Mouse (Mus musculus) T-helper 17 cell (primary cell): ENCODE results near the gene Fgf2.

Experiments
- in situ Hi-C, 2 experiments: fragments of 300-600 bp; cut with MboI, MseI; formaldehyde crosslinking; loops; 1 replicate in 1 of 2; 2 replicates in 1 of 2; pipeline ENCODE4 v1.15.1; 2025; ENCODE audit warnings: high pct_unique_total_duplicates in 2 of 2

Gene Fgf2

GRCm38 (mm10) chr3:37353951-37354481, 5.9 kb downstream of the Fgf2 start:
- in situ Hi-C loops: no loop called here

GRCm38 (mm10) chr3:37354737-37355136, 6.6 kb downstream of the Fgf2 start:
- in situ Hi-C loops: no loop called here

- in situ Hi-C loops: loop anchor here in 1 of 2 experiments (5.0 kb wide), 1 partner anchor 53 kb away; no protein-coding TSS in a partner anchor
These were observed 12.6 kb downstream of the Fgf2 start for GRCm38 (mm10) chr3:37360729-37361128.

GRCm38 (mm10) chr3:37365144-37365543, 17.0 kb downstream of the Fgf2 start:
- in situ Hi-C loops: no loop called here

GRCm38 (mm10) chr3:37365976-37366375, 17.8 kb downstream of the Fgf2 start:
- in situ Hi-C loops: no loop called here

GRCm38 (mm10) chr3:37366381-37367053, 18.4 kb downstream of the Fgf2 start:
- in situ Hi-C loops: no loop called here

- in situ Hi-C loops: no loop called here
These were observed 22.3 kb downstream of the Fgf2 start for GRCm38 (mm10) chr3:37370407-37370806.

GRCm38 (mm10) chr3:37373712-37374111, 25.6 kb downstream of the Fgf2 start:
- in situ Hi-C loops: no loop called here

GRCm38 (mm10) chr3:37377926-37378325, 29.8 kb downstream of the Fgf2 start:
- in situ Hi-C loops: loop anchor here (5.0 kb wide), 1 partner anchor 41 kb away; no protein-coding TSS in a partner anchor

- in situ Hi-C loops: loop anchor here (5.0 kb wide), 1 partner anchor 41 kb away; no protein-coding TSS in a partner anchor
These were observed 30.3 kb downstream of the Fgf2 start for GRCm38 (mm10) chr3:37378412-37378811.

- in situ Hi-C loops: loop anchor here (5.0 kb wide), 1 partner anchor 42 kb away; no protein-coding TSS in a partner anchor
These were observed 31.1 kb downstream of the Fgf2 start for GRCm38 (mm10) chr3:37379201-37379600.

- in situ Hi-C loops: loop anchor here (5.0 kb wide), 1 partner anchor 43 kb away; no protein-coding TSS in a partner anchor
These were observed 32.1 kb downstream of the Fgf2 start for GRCm38 (mm10) chr3:37379930-37380881.

- in situ Hi-C loops: no loop called here
These were observed 33.3 kb downstream of the Fgf2 start for GRCm38 (mm10) chr3:37381457-37381856.

GRCm38 (mm10) chr3:37383096-37383765, 35.1 kb downstream of the Fgf2 start:
- in situ Hi-C loops: no loop called here

- in situ Hi-C loops: no loop called here
These were observed 39.2 kb downstream of the Fgf2 start for GRCm38 (mm10) chr3:37387310-37387709.

- in situ Hi-C loops: no loop called here
These were observed 48.9 kb downstream of the Fgf2 start for GRCm38 (mm10) chr3:37396930-37397608.

- in situ Hi-C loops: no loop called here
These were observed 49.5 kb downstream of the Fgf2 start for GRCm38 (mm10) chr3:37397646-37398045.

GRCm38 (mm10) chr3:37398661-37399395, 50.7 kb downstream of the Fgf2 start:
- in situ Hi-C loops: no loop called here

GRCm38 (mm10) chr3:37401729-37402610, 53.8 kb downstream of the Fgf2 start:
- in situ Hi-C loops: loop anchor here in 1 of 2 experiments (5.0 kb wide), 1 partner anchor 65 kb away; no protein-coding TSS in a partner anchor
